Mouse (Mus musculus) NIH3T3 (cell line): ENCODE measurements around the gene Arhgef10l.
A peak's percentile ranks its signal among the peaks of the same experiment; 100 is the strongest.
"Not testable (repeated sequence)": the region's sequence is repeated elsewhere in the genome, so short reads cannot be mapped to it uniquely, and the experiment has no call there.

Source experiments
- DNase-seq: peaks from one replicate; pipeline ENCODE4 v3.0.0-alpha.2; 2012; ENCODE audit warnings: low read depth

Gene Arhgef10l

GRCm38 (mm10) chr4:140605790-140606189 lies 60.0 kb downstream of the Arhgef10l start:
- no peak for DNase-seq

GRCm38 (mm10) chr4:140605247-140605646 lies 60.6 kb downstream of the Arhgef10l start:
- peak; percentile 25 for DNase-seq

GRCm38 (mm10) chr4:140604541-140604940 lies 61.3 kb downstream of the Arhgef10l start:
- no peak for DNase-seq

- DNase-seq, result no peak
Measured at GRCm38 (mm10) chr4:140602022-140602421, 63.8 kb downstream of the Arhgef10l start.

GRCm38 (mm10) chr4:140601153-140601552 lies 64.7 kb downstream of the Arhgef10l start:
- DNase-seq, result no peak

- peak; percentile 65 for DNase-seq
Measured at GRCm38 (mm10) chr4:140598846-140599245, 67.0 kb downstream of the Arhgef10l start.

- no peak for DNase-seq
Measured at GRCm38 (mm10) chr4:140597928-140598327, 67.9 kb downstream of the Arhgef10l start.

- DNase-seq, result no peak
Measured at GRCm38 (mm10) chr4:140597378-140597777, 68.4 kb downstream of the Arhgef10l start.

GRCm38 (mm10) chr4:140593771-140594505 lies 71.9 kb downstream of the Arhgef10l start:
- peak; percentile 57 for DNase-seq

GRCm38 (mm10) chr4:140592990-140593770 lies 72.6 kb downstream of the Arhgef10l start:
- no peak for DNase-seq

GRCm38 (mm10) chr4:140592217-140592759 lies 73.5 kb downstream of the Arhgef10l start:
- peak; percentile 88 for DNase-seq

- DNase-seq, result no peak
Measured at GRCm38 (mm10) chr4:140586478-140586877, 79.3 kb downstream of the Arhgef10l start.

- no peak for DNase-seq
Measured at GRCm38 (mm10) chr4:140584240-140584639, 81.6 kb downstream of the Arhgef10l start.

- no peak for DNase-seq
Measured at GRCm38 (mm10) chr4:140582390-140583088, 83.3 kb downstream of the Arhgef10l start.

GRCm38 (mm10) chr4:140581730-140582389 lies 84.0 kb downstream of the Arhgef10l start:
- no peak for DNase-seq

GRCm38 (mm10) chr4:140581341-140581729 lies 84.5 kb downstream of the Arhgef10l start:
- DNase-seq, result no peak

- no peak for DNase-seq
Measured at GRCm38 (mm10) chr4:140580866-140581265, 84.9 kb downstream of the Arhgef10l start.

- DNase-seq, result no peak
Measured at GRCm38 (mm10) chr4:140579576-140579975, 86.2 kb downstream of the Arhgef10l start.

- DNase-seq, result no peak
Measured at GRCm38 (mm10) chr4:140579149-140579548, 86.7 kb downstream of the Arhgef10l start.

GRCm38 (mm10) chr4:140576628-140577027 lies 89.2 kb downstream of the Arhgef10l start:
- DNase-seq, result no peak

GRCm38 (mm10) chr4:140574863-140575262 lies 90.9 kb downstream of the Arhgef10l start:
- not testable (repeated sequence) for DNase-seq

- no peak for DNase-seq
Measured at GRCm38 (mm10) chr4:140572376-140572775, 93.4 kb downstream of the Arhgef10l start.
